Mouse (Mus musculus): ENCODE data around the gene Cdh10.

DNA sequence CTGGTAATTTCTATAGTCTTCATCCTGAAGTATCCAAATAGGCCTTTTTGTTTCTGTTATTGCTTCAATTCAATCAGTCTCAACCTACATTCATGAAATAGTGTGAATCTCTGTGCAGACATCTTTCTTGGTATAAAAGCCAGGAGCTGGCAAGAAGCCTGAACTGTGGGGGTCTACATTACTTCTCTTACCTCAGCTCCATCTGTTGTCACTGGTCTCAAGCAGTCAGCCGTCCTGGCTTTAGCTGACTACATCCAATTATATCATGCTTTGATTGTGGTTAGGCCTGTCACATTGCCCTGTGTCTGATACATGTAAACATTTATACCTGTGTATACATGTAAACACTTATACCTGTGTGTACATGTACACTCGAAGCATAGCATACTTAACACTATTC lies 31.8 kb downstream of the Cdh10 start:
- no peak for TF ChIP-seq CTCF (IDR thresholded peaks at IDR 0.05; ENCODE audit: low read depth)
- TF ChIP-seq EP300 (optimal IDR thresholded peaks at IDR 0.05) = no peak
